Mouse (Mus musculus): ENCODE results near the gene Vav3. TPM values are rescaled to one million over a fixed set of nuclear protein-coding genes. Genes with fewer than 3 reads are reported as not detected.

Gene Vav3
- 11.8 and 13.6 TPM in 2 replicates for polyA plus RNA-seq (2014; fragmentation: Nextera tagmentation; extraction: Ambion mirVana)

- H3K27me3 ChIP-seq (ENCODE audit: control insufficient read depth, insufficient read depth, low read length): no peaks in the 10 kb centered on the region
- peak within 1 kb of the TSS; percentile 68 to 92 for H3K4me3 ChIP-seq (ENCODE audit: control insufficient read depth in 1 of 2, insufficient read depth in 1 of 2, low read depth in 1 of 2, low read length in 2 of 2)
- no peaks in the 10 kb centered on the region for H3K36me3 ChIP-seq (ENCODE audit: control insufficient read depth, insufficient read depth, low read length)
- peak; percentile 81 for ATAC-seq (ENCODE audit: insufficient number of reproducible peaks, insufficient read depth, low FRiP score, low read depth)
- H3K27ac ChIP-seq (replicated peaks in 1 of 2; ENCODE audit: control insufficient read depth in 1 of 2, insufficient read depth in 1 of 2, low read depth in 2 of 2, low read length in 2 of 2): peak within 1 kb of the TSS; percentile 68 to 80
- under 1% methylated on average over 86 of the region's 92 CpGs for WGBS
- H3K9ac ChIP-seq (ENCODE audit: low read length): peak within 1 kb of the TSS; percentile 80
- H3K4me1 ChIP-seq (ENCODE audit: control insufficient read depth in 2 of 2, insufficient read depth in 2 of 2, low read length in 2 of 2): peaks cover 2 to 5% of the 10 kb centered on the region in 2 experiments; a peak in 2 of 4 replicates
- peak within 1 kb of the TSS; percentile 93 for H3K4me2 ChIP-seq (ENCODE audit: low read length)
- H3K9me3 ChIP-seq (ENCODE audit: control insufficient read depth, low read length): no peaks in the 10 kb centered on the region
Observed at GRCm38 (mm10) chr3:109340274-109341070, at the start of gene Vav3. Gene Vav3, plus strand, starts transcription at chr3:109340653.

- no peaks in the 10 kb centered on the region for H3K36me3 ChIP-seq (ENCODE audit: control insufficient read depth, insufficient read depth, low read length)
- peak overlapping the region in 1 of 2 experiments; percentile 24; a peak in 2 of 4 replicates for H3K27ac ChIP-seq (replicated peaks in 1 of 2; ENCODE audit: control insufficient read depth in 1 of 2, insufficient read depth in 1 of 2, low read depth in 2 of 2, low read length in 2 of 2)
- H3K27me3 ChIP-seq (ENCODE audit: control insufficient read depth, insufficient read depth, low read length): no peaks in the 10 kb centered on the region
- peaks cover 0 to 13% of the 10 kb centered on the region in 2 experiments; a peak in 3 of 4 replicates for H3K4me1 ChIP-seq (ENCODE audit: control insufficient read depth in 2 of 2, insufficient read depth in 2 of 2, low read length in 2 of 2)
- H3K4me3 ChIP-seq (ENCODE audit: control insufficient read depth in 1 of 2, insufficient read depth in 1 of 2, low read depth in 1 of 2, low read length in 2 of 2): no peak overlapping the region
- H3K4me2 ChIP-seq (ENCODE audit: low read length): no peak overlapping the region
- H3K9ac ChIP-seq (ENCODE audit: low read length): no peak overlapping the region
- 50% methylated on average over 6 of the region's 6 CpGs for WGBS
- no peaks in the 10 kb centered on the region for H3K9me3 ChIP-seq (ENCODE audit: control insufficient read depth, low read length)
- no peak for ATAC-seq (ENCODE audit: insufficient number of reproducible peaks, insufficient read depth, low FRiP score, low read depth)
Observed at GRCm38 (mm10) chr3:109298857-109299256, 41.6 kb upstream of the Vav3 start.

GRCm38 (mm10) chr3:109299303-109300074 is 41.0 kb upstream of the Vav3 start:
- no peaks in the 10 kb centered on the region for H3K36me3 ChIP-seq (ENCODE audit: control insufficient read depth, insufficient read depth, low read length)
- peaks cover 0 to 12% of the 10 kb centered on the region in 2 experiments; a peak in 3 of 4 replicates for H3K4me1 ChIP-seq (ENCODE audit: control insufficient read depth in 2 of 2, insufficient read depth in 2 of 2, low read length in 2 of 2)
- H3K4me3 ChIP-seq (ENCODE audit: control insufficient read depth in 1 of 2, insufficient read depth in 1 of 2, low read depth in 1 of 2, low read length in 2 of 2): no peak overlapping the region
- no peaks in the 10 kb centered on the region for H3K27me3 ChIP-seq (ENCODE audit: control insufficient read depth, insufficient read depth, low read length)
- no peak for ATAC-seq (ENCODE audit: insufficient number of reproducible peaks, insufficient read depth, low FRiP score, low read depth)
- H3K9ac ChIP-seq (ENCODE audit: low read length): no peak overlapping the region
- H3K9me3 ChIP-seq (ENCODE audit: control insufficient read depth, low read length): no peaks in the 10 kb centered on the region
- WGBS: 64% methylated on average over 4 of the region's 4 CpGs
- H3K27ac ChIP-seq (replicated peaks in 1 of 2; ENCODE audit: control insufficient read depth in 1 of 2, insufficient read depth in 1 of 2, low read depth in 2 of 2, low read length in 2 of 2): peak overlapping the region in 1 of 2 experiments; percentile 24; a peak in 2 of 4 replicates
- H3K4me2 ChIP-seq (ENCODE audit: low read length): no peak overlapping the region

GRCm38 (mm10) chr3:109302059-109302458 is 38.4 kb upstream of the Vav3 start:
- Histone ChIP-seq H3K9me3 (ENCODE audit: control insufficient read depth, low read length) (no peaks in the 10 kb centered on the region), H3K4me2 (ENCODE audit: low read length) (no peak overlapping the region), H3K4me3 (ENCODE audit: control insufficient read depth in 1 of 2, insufficient read depth in 1 of 2, low read depth in 1 of 2, low read length in 2 of 2) (no peak overlapping the region), H3K9ac (ENCODE audit: low read length) (no peak overlapping the region), H3K27me3 (ENCODE audit: control insufficient read depth, insufficient read depth, low read length) (no peaks in the 10 kb centered on the region), H3K36me3 (ENCODE audit: control insufficient read depth, insufficient read depth, low read length) (no peaks in the 10 kb centered on the region), H3K27ac (replicated peaks in 1 of 2; ENCODE audit: control insufficient read depth in 1 of 2, insufficient read depth in 1 of 2, low read depth in 2 of 2, low read length in 2 of 2) (no peak overlapping the region), H3K4me1 (ENCODE audit: control insufficient read depth in 2 of 2, insufficient read depth in 2 of 2, low read length in 2 of 2) (peaks cover 0 to 4% of the 10 kb centered on the region in 2 experiments; a peak in 1 of 4 replicates)
- no peak for ATAC-seq (ENCODE audit: insufficient number of reproducible peaks, insufficient read depth, low FRiP score, low read depth)
- WGBS: 71% methylated on average over 2 of the region's 2 CpGs

- no peak for ATAC-seq (ENCODE audit: insufficient number of reproducible peaks, insufficient read depth, low FRiP score, low read depth)
- WGBS: 82% methylated on average over 7 of the region's 7 CpGs
- H3K27me3 ChIP-seq (ENCODE audit: control insufficient read depth, insufficient read depth, low read length): no peaks in the 10 kb centered on the region
- no peak overlapping the region for H3K4me2 ChIP-seq (ENCODE audit: low read length)
- no peaks in the 10 kb centered on the region for H3K9me3 ChIP-seq (ENCODE audit: control insufficient read depth, low read length)
- no peak overlapping the region for H3K9ac ChIP-seq (ENCODE audit: low read length)
- H3K4me1 ChIP-seq (ENCODE audit: control insufficient read depth in 2 of 2, insufficient read depth in 2 of 2, low read length in 2 of 2): peaks cover 10 to 19% of the 10 kb centered on the region in 2 experiments
- H3K4me3 ChIP-seq (ENCODE audit: control insufficient read depth in 1 of 2, insufficient read depth in 1 of 2, low read depth in 1 of 2, low read length in 2 of 2): no peak overlapping the region
- no peak overlapping the region for H3K27ac ChIP-seq (replicated peaks in 1 of 2; ENCODE audit: control insufficient read depth in 1 of 2, insufficient read depth in 1 of 2, low read depth in 2 of 2, low read length in 2 of 2)
- no peaks in the 10 kb centered on the region for H3K36me3 ChIP-seq (ENCODE audit: control insufficient read depth, insufficient read depth, low read length)
Observed at GRCm38 (mm10) chr3:109307406-109307805, 33.0 kb upstream of the Vav3 start.

- Histone ChIP-seq H3K4me3 (ENCODE audit: control insufficient read depth in 1 of 2, insufficient read depth in 1 of 2, low read depth in 1 of 2, low read length in 2 of 2) (no peak overlapping the region), H3K9me3 (ENCODE audit: control insufficient read depth, low read length) (no peaks in the 10 kb centered on the region), H3K4me2 (ENCODE audit: low read length) (no peak overlapping the region), H3K27ac (replicated peaks in 1 of 2; ENCODE audit: control insufficient read depth in 1 of 2, insufficient read depth in 1 of 2, low read depth in 2 of 2, low read length in 2 of 2) (no peak overlapping the region), H3K4me1 (ENCODE audit: control insufficient read depth in 2 of 2, insufficient read depth in 2 of 2, low read length in 2 of 2) (peaks cover 10 to 19% of the 10 kb centered on the region in 2 experiments), H3K9ac (ENCODE audit: low read length) (no peak overlapping the region), H3K36me3 (ENCODE audit: control insufficient read depth, insufficient read depth, low read length) (no peaks in the 10 kb centered on the region), H3K27me3 (ENCODE audit: control insufficient read depth, insufficient read depth, low read length) (no peaks in the 10 kb centered on the region)
- WGBS: 36% methylated on average over 3 of the region's 3 CpGs
- no peak for ATAC-seq (ENCODE audit: insufficient number of reproducible peaks, insufficient read depth, low FRiP score, low read depth)
Observed at GRCm38 (mm10) chr3:109308468-109308867, 32.0 kb upstream of the Vav3 start.

GRCm38 (mm10) chr3:109309317-109310265 is 30.9 kb upstream of the Vav3 start:
- no peak overlapping the region for H3K27ac ChIP-seq (replicated peaks in 1 of 2; ENCODE audit: control insufficient read depth in 1 of 2, insufficient read depth in 1 of 2, low read depth in 2 of 2, low read length in 2 of 2)
- peaks cover 10 to 19% of the 10 kb centered on the region in 2 experiments for H3K4me1 ChIP-seq (ENCODE audit: control insufficient read depth in 2 of 2, insufficient read depth in 2 of 2, low read length in 2 of 2)
- ATAC-seq (ENCODE audit: insufficient number of reproducible peaks, insufficient read depth, low FRiP score, low read depth): no peak
- H3K36me3 ChIP-seq (ENCODE audit: control insufficient read depth, insufficient read depth, low read length): no peaks in the 10 kb centered on the region
- H3K4me2 ChIP-seq (ENCODE audit: low read length): no peak overlapping the region
- no peaks in the 10 kb centered on the region for H3K27me3 ChIP-seq (ENCODE audit: control insufficient read depth, insufficient read depth, low read length)
- 62% methylated on average over 18 of the region's 18 CpGs for WGBS
- H3K4me3 ChIP-seq (ENCODE audit: control insufficient read depth in 1 of 2, insufficient read depth in 1 of 2, low read depth in 1 of 2, low read length in 2 of 2): no peak overlapping the region
- H3K9ac ChIP-seq (ENCODE audit: low read length): no peak overlapping the region
- H3K9me3 ChIP-seq (ENCODE audit: control insufficient read depth, low read length): no peaks in the 10 kb centered on the region
